7 mouse cellular contexts compared by ENCODE assay signal in genomic region chr14:32683251-32683838, GRCm38 (mm10). TPM values are rescaled to one million over a fixed set of nuclear protein-coding genes. Genes with fewer than 3 reads are reported as not detected.
DNase-seq lines count a peak whose midpoint lies in the region; ATAC-seq and TF ChIP-seq lines count a peak whose summit lies in the region.

No protein-coding gene starts in this region.

- WGBS in liver, adult 2 months, result 43% methylated on average over 19 of the region's 19 CpGs
- 37% methylated on average over 19 of the region's 19 CpGs for WGBS in liver, embryonic 12.5 days (ENCODE audit: insufficient replicate concordance)
- 57% methylated on average over 19 of the region's 19 CpGs for WGBS in forebrain, embryonic 16.5 days
- WGBS in midbrain, embryonic 12.5 days, result 63% methylated on average over 19 of the region's 19 CpGs

- H3K4me2 ChIP-seq in liver, embryonic 12.5 days, result no peak overlapping the region
- H3K4me2 ChIP-seq in forebrain, embryonic 16.5 days (ENCODE audit: low read length), result no peak overlapping the region
- no peak overlapping the region for H3K4me2 ChIP-seq in midbrain, embryonic 12.5 days (replicated peaks)

- no peaks in the 10 kb centered on the region for H3K79me2 ChIP-seq in liver, adult 2 months (ENCODE audit: control insufficient read depth, insufficient read depth, low read length)

- no peak overlapping the region for H3K9ac ChIP-seq in liver, adult 2 months (ENCODE audit: low read depth, low read length)
- H3K9ac ChIP-seq in liver, embryonic 12.5 days, result no peak overlapping the region
- H3K9ac ChIP-seq in forebrain, embryonic 16.5 days (replicated peaks; ENCODE audit: low read depth, low read length), result no peak overlapping the region
- H3K9ac ChIP-seq in midbrain, embryonic 12.5 days (replicated peaks), result no peak overlapping the region

- no peaks in the 10 kb centered on the region for H3K27me3 ChIP-seq in liver, adult 2 months (ENCODE audit: control insufficient read depth, insufficient read depth, low read length)
- peaks cover 9% of the 10 kb centered on the region for H3K27me3 ChIP-seq in liver, embryonic 12.5 days (replicated peaks)
- no peaks in the 10 kb centered on the region for H3K27me3 ChIP-seq in forebrain, embryonic 16.5 days (replicated peaks; ENCODE audit: control insufficient read depth, insufficient read depth, low read length)
- H3K27me3 ChIP-seq in midbrain, embryonic 12.5 days, result peaks cover 14% of the 10 kb centered on the region

- H3K27ac ChIP-seq in liver, adult 2 months (replicated peaks; ENCODE audit: insufficient read depth, low read depth, low read length), result peak overlapping the region; percentile 7; the same call in 1 of the 2 replicates
- no peak overlapping the region for H3K27ac ChIP-seq in liver, embryonic 12.5 days
- no peak overlapping the region for H3K27ac ChIP-seq in forebrain, embryonic 16.5 days (ENCODE audit: low read length)
- 0 out of 2 replicates have a peak overlapping the region, but pooled peaks have one; percentile 3 for H3K27ac ChIP-seq in midbrain, embryonic 12.5 days (replicated peaks)

- ATAC-seq in liver, embryonic 12.5 days, result no peak
- ATAC-seq in forebrain, embryonic 16.5 days, result peak; percentile 26; the same call in 1 of the 2 replicates
- no peak for ATAC-seq in midbrain, embryonic 12.5 days (ENCODE audit: low FRiP score, low read depth)

- H3K9me3 ChIP-seq in liver, embryonic 12.5 days (replicated peaks), result no peaks in the 10 kb centered on the region
- no peaks in the 10 kb centered on the region for H3K9me3 ChIP-seq in forebrain, embryonic 16.5 days (ENCODE audit: control insufficient read depth, low read length)
- H3K9me3 ChIP-seq in midbrain, embryonic 12.5 days, result no peaks in the 10 kb centered on the region

- no peak overlapping the region for H3K4me3 ChIP-seq in liver, adult 2 months (ENCODE audit: insufficient read depth, low read depth, low read length)
- H3K4me3 ChIP-seq in liver, embryonic 12.5 days, result no peak overlapping the region
- no peak overlapping the region for H3K4me3 ChIP-seq in forebrain, embryonic 16.5 days (replicated peaks; ENCODE audit: low read length)
- H3K4me3 ChIP-seq in midbrain, embryonic 12.5 days, result no peak overlapping the region

- H3K4me1 ChIP-seq in liver, adult 2 months (ENCODE audit: control insufficient read depth, insufficient read depth, low read length), result peaks cover 2% of the 10 kb centered on the region; the same call in 1 of the 2 replicates
- 0 out of 2 replicates have a peak, but pooled peaks cover 4% of the 10 kb centered on the region for H3K4me1 ChIP-seq in liver, embryonic 12.5 days
- H3K4me1 ChIP-seq in forebrain, embryonic 16.5 days (replicated peaks; ENCODE audit: control insufficient read depth, insufficient read depth, low read length), result peaks cover 13% of the 10 kb centered on the region
- peaks cover 11% of the 10 kb centered on the region for H3K4me1 ChIP-seq in midbrain, embryonic 12.5 days

- no peak for TF ChIP-seq POLR2A in liver, adult 2 months (IDR thresholded peaks at IDR 0.05; ENCODE audit: extremely low read depth, insufficient read depth, low read length)

- DNase-seq in liver, adult 2 months (ENCODE audit: extremely low read depth, low read depth, low spot score), result peak; percentile 11
- peak; percentile 7 for DNase-seq in c-Kit-positive CD71-negative TER-119-negative erythroid progenitor cells, embryonic 14.5 days (ENCODE audit: low read depth)
- peak; percentile 44 to 54 for DNase-seq in heart, postnatal 36 days
- no peak for DNase-seq in ovary, adult 18-20 months (ENCODE audit: low spot score)

- no peaks in the 10 kb centered on the region for H3K36me3 ChIP-seq in liver, adult 2 months (ENCODE audit: control insufficient read depth, insufficient read depth, low read length)
- no peaks in the 10 kb centered on the region for H3K36me3 ChIP-seq in liver, embryonic 12.5 days
- no peaks in the 10 kb centered on the region for H3K36me3 ChIP-seq in forebrain, embryonic 16.5 days (ENCODE audit: control insufficient read depth, insufficient read depth)
- no peaks in the 10 kb centered on the region for H3K36me3 ChIP-seq in midbrain, embryonic 12.5 days

- no peak for TF ChIP-seq CTCF in liver, adult 2 months (IDR thresholded peaks at IDR 0.05; ENCODE audit: low read depth, low read length)

- intact Hi-C loops in heart, postnatal 36 days (cut with DNase I), result loop anchor here (5.0 to 10.0 kb wide), 2 partner anchors 211 to 274 kb away; no protein-coding TSS in a partner anchor

RNA-seq across cellular contexts. Expression of gene 3425401B19Rik, which starts 1.7 kb away (rescaled TPM):
- total RNA-seq in liver, adult 2 months (2014; rRNA removed), result 0.09 TPM in 1 of 2 replicates, not detected in the other
- not detected in 2 replicates for polyA plus RNA-seq in liver, adult 2 months (2012; rRNA removed)
- polyA plus RNA-seq in liver, embryonic 12.5 days (2016; fragmentation: Nextera tagmentation; extraction: Ambion mirVana), result not detected in 2 replicates
- polyA plus RNA-seq in forebrain, embryonic 16.5 days (2015; fragmentation: Nextera tagmentation; extraction: Ambion mirVana), result not detected in 2 replicates
- 100 to 1,000 TPM; 127 to 148 TPM for total RNA-seq in heart, postnatal 36 days (2021)
- polyA plus RNA-seq in midbrain, embryonic 12.5 days (2016; fragmentation: Nextera tagmentation; extraction: Ambion mirVana), result 0.06 and 0.07 TPM in 2 replicates

Comparison
In these comparisons a context has a peak if more than half of its experiments do, and no peak if none do; other contexts are left out.
1. H3K27ac ChIP-seq: peak in liver, adult 2 months (single experiment) and midbrain, embryonic 12.5 days (single experiment); none in liver, embryonic 12.5 days (single experiment) and forebrain, embryonic 16.5 days (single experiment).